Mouse (Mus musculus) C2C12 (cell line): ENCODE data around the gene Trim38.

ENCODE experiments used
- CEBPB ChIP-seq: IDR thresholded peaks from one replicate; pipeline ENCODE4 v1.6.1; 2011; ENCODE audit warnings: low read depth, mild to moderate bottlenecking, control low read depth, moderate library complexity
- CTCF ChIP-seq: IDR thresholded peaks from one replicate; pipeline ENCODE4 v1.5.1; 2011; ENCODE audit not compliant: control insufficient read depth, insufficient read depth, insufficient read length
- MAX ChIP-seq: IDR thresholded peaks from one replicate; pipeline ENCODE4 v1.6.1; 2011; ENCODE audit warnings: mild to moderate bottlenecking, control low read depth
- MYOD1 ChIP-seq: IDR thresholded peaks from one replicate; pipeline ENCODE4 v1.6.1; 2011; ENCODE audit warnings: low read depth; ENCODE audit not compliant: control insufficient read depth, insufficient read length
- MYOG ChIP-seq: IDR thresholded peaks from one replicate; pipeline ENCODE4 v1.6.1; 2011; ENCODE audit not compliant: control insufficient read depth, insufficient read length; ENCODE audit errors: extremely low read depth
- USF1 ChIP-seq: IDR thresholded peaks from one replicate; pipeline ENCODE4 v1.6.1; 2011; ENCODE audit warnings: low read depth, mild to moderate bottlenecking, control low read depth, moderate library complexity

DNA sequence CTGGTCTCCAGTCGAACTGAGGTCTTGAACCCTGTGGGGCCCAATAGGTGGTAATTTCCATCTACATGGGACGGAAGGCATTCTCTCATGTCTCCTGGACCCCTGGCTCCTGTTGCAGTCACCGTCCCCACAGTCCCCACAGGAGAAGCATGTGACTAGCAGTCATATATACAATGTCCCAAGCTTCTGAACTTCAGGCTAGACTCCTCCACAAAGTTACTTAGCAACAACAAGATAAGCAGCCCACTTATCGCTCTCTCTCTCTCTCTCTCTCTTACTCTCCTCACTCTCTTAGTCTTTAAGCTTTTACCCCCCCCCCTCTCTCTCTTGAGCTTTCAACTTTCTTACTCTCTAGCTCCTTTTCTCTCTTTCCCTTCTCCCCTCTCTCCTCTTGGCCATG, 45.5 kb upstream of the Trim38 start:
- TF ChIP-seq CTCF = no peak
- TF ChIP-seq USF1 = no peak
- TF ChIP-seq MAX = no peak
- no peak for TF ChIP-seq MYOD1
- TF ChIP-seq MYOG = no peak
- no peak for TF ChIP-seq CEBPB
